Mouse (Mus musculus) gastrocnemius, adult 2 months (tissue): ENCODE results near the gene Sphk2. TPM values are rescaled to one million over a fixed set of nuclear protein-coding genes. Genes with fewer than 3 reads are reported as not detected.

ENCODE experiments used
- DNase-seq: peaks from one replicate; pipeline ENCODE4 v3.0.0; 2022
- H3K27ac ChIP-seq: fragments of 200-600 bp; 2 replicates; pipeline ENCODE4 v1.8.1; 2022; ENCODE audit warnings: mild to moderate bottlenecking
- H3K4me3 ChIP-seq: fragments of 200-600 bp; 2 replicates; pipeline ENCODE4 v1.8.1; 2022; ENCODE audit warnings: mild to moderate bottlenecking, moderate library complexity
- CTCF ChIP-seq: fragments of 200-600 bp; IDR thresholded peaks from 2 replicates; pipeline ENCODE4 v1.8.1; 2022; ENCODE audit warnings: antibody characterized with exemption, mild to moderate bottlenecking, moderate library complexity
- intact Hi-C: fragments of 180-260 bp; cut with DNase I; formaldehyde crosslinking; loops from one replicate; pipeline ENCODE4 v1.15.1; 2025
- total RNA-seq, 2 experiments: library from RNA; stranded (reverse); gene quantifications; 2 replicates each; pipeline ENCODE4 v1.2.3; 2021

Gene Sphk2
- total RNA-seq, 2 experiments from 2014 or later, result 14.4 to 15.8 TPM

DNA sequence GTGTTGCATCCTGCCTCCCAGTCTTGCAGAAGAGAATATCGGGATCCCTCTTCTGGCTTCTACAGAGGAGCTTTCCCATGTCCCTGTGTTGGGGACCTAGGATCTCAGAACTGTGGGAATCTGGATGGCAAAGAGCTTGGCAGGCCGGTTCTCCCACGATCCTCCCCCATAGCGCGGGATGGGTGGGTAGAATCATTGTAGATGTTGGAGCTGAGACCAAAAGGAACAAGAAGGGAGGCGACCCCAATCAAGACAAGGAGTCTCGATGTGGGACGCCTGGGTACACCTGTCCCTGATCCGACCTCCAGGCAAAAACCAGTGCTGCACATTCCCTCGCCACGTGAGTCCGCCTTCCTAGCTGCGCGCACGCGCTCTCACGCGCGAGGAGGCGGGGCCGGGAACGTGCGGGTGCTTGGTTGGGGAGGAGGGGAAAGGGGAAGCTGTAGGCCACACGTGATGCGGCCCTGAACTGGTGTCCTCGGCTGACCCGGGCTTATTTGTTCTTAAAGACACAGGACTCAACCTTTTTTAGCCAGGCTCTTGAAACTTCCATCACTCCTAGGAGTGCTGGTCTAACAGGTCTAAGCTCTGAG is 10.3 kb downstream of the Sphk2 start:
- intact Hi-C loops, result no loop called here
- no peak for TF ChIP-seq CTCF
- DNase-seq, result peak; percentile 99
- peak overlapping the region; percentile 93 for H3K27ac ChIP-seq
- H3K4me3 ChIP-seq, result peak overlapping the region; percentile 79

DNA sequence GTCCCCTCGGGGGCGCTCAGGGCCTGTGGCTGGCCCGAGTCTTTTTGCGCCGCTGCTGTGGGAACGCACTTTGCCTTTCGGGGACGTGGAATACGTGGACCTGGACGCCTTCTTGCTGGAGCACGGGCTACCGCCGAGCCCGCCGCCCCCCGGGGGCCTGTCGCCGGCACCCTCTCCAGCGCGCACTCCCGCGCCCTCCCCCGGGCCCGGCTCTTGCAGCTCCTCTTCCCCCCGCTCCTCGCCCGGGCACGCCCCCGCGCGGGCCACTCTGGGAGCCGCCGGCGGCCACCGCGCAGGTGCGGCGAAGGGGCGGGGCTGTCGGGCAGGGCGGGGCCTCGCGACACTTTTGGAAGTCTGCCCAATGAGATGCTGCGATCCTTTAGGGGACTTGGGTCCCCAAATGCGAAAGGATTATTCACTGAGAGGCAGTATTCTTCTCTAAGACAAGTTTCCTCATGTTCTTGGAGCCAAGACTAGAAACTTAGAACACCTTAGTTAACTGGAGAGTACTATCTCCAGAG is 11.0 kb downstream of the Sphk2 start:
- TF ChIP-seq CTCF, result no peak; the same call in 1 of the 2 replicates
- Histone ChIP-seq H3K27ac (peak overlapping the region; percentile 93), H3K4me3 (peak overlapping the region; percentile 79)
- intact Hi-C loops, result no loop called here
- peak; percentile 95 for DNase-seq

DNA sequence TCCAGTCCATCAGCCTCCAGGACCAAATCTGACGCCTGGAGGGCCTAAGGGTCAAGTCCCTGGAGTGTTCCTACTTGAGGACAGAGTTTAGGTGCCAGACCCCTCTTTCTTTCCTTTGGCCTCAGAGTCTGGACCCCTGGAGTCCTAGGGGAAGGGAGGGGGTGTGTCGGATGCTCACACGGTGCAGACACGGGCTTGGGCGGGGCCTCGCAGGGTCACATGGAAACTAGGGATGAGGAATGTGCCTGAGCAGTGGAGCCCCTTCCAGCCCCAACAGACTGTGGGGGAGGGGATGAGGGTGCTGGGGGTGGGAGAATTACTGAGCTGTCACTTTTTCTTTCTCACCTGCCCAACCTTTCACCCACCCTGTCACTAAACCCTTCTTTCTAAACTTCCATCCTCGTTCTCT is 11.9 kb downstream of the Sphk2 start:
- TF ChIP-seq CTCF, result no peak
- DNase-seq, result peak; percentile 93
- Histone ChIP-seq H3K27ac (peak overlapping the region; percentile 93), H3K4me3 (peak overlapping the region; percentile 79)
- intact Hi-C loops, result no loop called here

- no peak for TF ChIP-seq CTCF
- Histone ChIP-seq H3K27ac (peak overlapping the region; percentile 93), H3K4me3 (peak overlapping the region; percentile 79)
- intact Hi-C loops, result no loop called here
- DNase-seq, result peak; percentile 69
Observed at GRCm38 (mm10) chr7:45705443-45705864, 12.3 kb downstream of the Sphk2 start.

DNA sequence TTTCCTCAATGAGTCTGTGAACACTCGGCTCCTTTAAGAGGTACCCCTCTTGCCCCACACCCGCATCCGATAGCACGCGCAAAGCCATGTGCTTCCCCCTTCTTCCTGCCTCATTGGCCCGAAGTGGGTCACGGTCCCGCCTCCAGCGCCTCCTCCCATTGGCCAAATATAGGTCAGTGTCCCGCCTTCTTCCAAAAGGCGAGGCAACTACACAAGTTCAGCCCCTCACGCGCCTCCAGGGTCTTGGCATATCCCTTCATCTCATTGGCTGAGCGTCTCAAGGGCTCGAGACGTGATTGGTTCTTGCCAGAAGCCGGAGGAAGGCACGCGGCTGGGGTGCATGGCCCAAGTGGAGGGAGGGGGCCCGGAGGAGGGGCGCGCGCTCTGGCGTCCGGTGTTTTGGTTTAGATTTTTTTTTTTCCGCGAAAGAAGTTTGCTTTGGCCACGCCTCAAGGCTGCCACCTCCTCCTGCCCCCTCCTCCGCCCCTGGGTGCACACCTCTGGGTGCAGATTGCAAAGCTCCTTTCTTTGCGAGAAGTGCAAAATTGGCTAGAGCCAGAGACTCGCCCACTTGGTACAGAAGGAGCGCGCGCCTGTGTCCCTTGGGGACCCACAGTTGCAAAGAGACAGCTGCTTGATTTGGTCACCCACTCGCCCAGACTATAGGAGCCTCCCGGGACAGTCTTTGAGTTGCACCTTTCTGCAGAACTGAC is 12.9 kb downstream of the Sphk2 start, which contains the start of gene Dbp:
Dbp (plus strand) TSS at position 359 of the 713 bp plus-strand sequence.
- no peak for TF ChIP-seq CTCF
- peak within 1 kb of the TSS; percentile 93 for H3K27ac ChIP-seq

DNA sequence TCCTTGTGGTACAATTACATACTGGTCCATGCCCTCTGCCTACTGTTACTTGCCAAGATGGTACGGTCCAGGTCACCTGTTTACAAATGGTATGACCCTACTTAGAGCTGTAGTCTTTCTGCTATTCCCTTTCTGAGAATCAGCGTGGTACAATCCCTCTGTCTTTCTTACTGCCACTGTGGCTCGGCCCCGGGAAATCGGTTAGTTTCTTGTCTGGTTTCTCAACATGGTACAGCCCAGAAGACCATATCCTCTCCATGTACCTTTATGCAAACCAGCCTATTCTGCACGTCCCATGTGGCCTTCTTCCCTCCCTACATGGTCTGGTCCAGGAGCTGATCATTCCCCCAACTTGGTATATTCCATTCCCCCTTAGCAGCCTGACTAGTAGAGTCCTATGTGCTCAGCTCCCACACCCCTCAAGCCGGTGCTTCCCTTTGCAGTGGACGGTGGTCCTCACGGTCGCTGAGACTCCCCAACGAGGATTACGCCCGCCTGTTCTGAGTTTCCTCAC is 13.7 kb downstream of the Sphk2 start:
- intact Hi-C loops, result loop anchor here (5.0 kb wide), 1 partner anchor 237 kb away; the partner anchor contains the start of gene Bax
- Histone ChIP-seq H3K27ac (peak overlapping the region; percentile 93), H3K4me3 (peak overlapping the region; percentile 79)
- TF ChIP-seq CTCF, result no peak
- peak; percentile 75 for DNase-seq

More for the DNA sequence above, 12.9 kb downstream of the Sphk2 start, which contains the start of gene Dbp:
- peak within 1 kb of the TSS; percentile 79 for H3K4me3 ChIP-seq
- peak; percentile 99 for DNase-seq
- intact Hi-C loops, result loop anchor here (5.0 kb wide), 1 partner anchor 238 kb away; the partner anchor contains the start of gene Bax

DNA sequence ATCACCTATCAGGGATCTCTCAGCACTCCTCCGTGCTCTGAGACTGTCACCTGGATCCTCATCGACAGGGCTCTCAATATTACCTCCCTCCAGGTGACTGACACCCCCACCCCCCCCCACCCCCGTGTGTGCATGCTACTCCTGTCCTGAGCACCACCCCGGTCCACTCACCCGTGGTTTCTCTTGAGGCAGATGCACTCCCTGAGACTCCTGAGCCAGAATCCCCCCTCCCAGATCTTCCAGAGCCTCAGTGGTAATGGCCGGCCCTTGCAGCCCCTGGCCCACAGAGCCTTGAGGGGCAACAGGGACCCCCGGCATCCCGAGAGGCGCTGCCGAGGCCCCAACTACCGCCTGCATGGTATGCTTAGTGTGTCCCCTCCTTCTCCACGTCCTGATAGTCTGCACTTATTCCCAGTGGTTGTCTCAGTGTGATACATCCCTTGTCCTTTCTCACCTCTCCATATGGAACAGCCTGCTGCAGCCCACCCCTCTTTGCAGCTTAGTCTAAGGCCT is 14.2 kb downstream of the Sphk2 start:
- TF ChIP-seq CTCF, result no peak
- Histone ChIP-seq H3K27ac (peak overlapping the region; percentile 93), H3K4me3 (peak overlapping the region; percentile 79)
- DNase-seq, result peak; percentile 47
- intact Hi-C loops, result loop anchor here (5.0 kb wide), 1 partner anchor 236 kb away; the partner anchor contains the start of gene Bax

DNA sequence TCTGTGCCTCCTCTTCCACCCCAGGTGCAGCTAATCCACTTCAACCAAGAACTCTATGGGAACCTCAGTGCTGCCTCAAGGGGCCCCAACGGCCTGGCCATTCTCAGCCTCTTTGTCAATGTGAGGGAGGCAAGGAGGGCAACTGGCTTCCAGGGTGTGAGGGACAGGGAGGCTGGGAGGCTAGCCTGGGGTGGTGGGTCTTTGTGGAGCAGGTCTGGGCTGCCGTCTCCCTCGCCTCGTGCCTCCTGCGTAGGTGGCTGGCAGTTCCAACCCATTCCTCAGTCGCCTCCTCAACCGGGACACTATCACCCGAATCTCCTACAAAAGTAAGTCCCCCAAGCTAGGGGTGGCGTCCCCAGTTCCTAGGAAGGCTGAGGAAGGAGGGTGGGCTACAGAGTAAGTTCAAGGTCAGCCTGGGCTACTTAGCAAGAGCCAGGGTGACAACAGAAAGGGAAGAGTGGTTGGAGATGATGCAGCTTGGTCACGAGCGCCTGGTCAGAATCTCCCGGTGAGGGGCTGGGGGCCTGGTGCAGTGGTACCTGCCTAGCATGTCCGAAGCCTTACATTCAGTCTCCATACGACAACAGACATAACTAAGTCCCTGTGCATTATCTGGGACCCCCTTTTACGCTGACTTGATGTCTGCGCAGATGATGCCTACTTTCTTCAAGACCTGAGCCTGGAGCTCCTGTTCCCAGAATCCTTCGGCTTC is 14.8 kb downstream of the Sphk2 start:
- H3K27ac ChIP-seq, result peak overlapping the region; percentile 93
- H3K4me3 ChIP-seq, result no peak overlapping the region
- intact Hi-C loops, result loop anchor here (5.0 kb wide), 1 partner anchor 236 kb away; the partner anchor contains the start of gene Bax
- DNase-seq, result peak; percentile 30
- no peak for TF ChIP-seq CTCF

DNA sequence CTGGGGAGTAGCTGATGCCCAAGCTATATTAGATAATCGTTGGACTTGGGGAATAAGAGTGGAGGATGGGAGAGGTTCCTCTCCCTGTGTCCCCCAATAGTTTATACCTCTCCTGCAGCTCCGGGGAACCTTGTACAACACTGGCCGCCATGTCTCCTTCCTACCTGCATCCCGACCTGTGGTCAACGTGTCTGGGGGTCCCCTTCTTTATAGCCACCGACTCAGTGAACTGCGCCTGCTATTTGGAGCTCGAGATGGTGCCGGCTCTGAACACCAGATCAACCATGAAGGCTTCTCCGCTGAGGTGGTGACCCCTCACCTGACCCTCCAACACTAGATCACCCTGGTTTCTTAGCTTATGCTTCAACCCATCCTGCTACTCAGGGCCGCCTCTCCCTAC is 15.5 kb downstream of the Sphk2 start:
- DNase-seq, result no peak
- no peak for TF ChIP-seq CTCF
- intact Hi-C loops, result loop anchor here (5.0 kb wide), 1 partner anchor 235 kb away; the partner anchor contains the start of gene Bax
- Histone ChIP-seq H3K4me3 (no peak overlapping the region), H3K27ac (no peak overlapping the region; the same call in 1 of the 2 replicates)

DNA sequence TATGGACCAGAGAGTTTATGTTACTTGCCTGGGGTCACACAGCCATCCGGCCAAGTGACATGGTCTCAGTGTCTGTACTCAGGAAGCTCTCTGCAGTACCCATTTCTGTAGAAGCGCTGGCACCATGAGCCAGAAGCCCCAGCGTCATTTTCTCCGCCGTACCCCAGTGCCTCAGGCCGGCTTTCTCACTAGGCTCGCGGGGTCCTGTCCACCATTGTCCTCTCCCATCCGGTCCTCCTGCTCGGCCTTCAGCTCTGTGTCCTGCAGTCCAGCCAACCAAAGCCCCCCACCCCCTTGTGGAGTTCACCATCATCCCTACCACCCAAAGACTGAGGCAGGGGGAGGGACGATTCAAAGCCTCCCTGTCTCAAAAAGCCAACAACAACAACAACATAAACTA is 16.2 kb downstream of the Sphk2 start:
- DNase-seq, result no peak
- H3K4me3 ChIP-seq, result peak overlapping the region; percentile 67
- no peak for TF ChIP-seq CTCF
- intact Hi-C loops, result loop anchor here (5.0 kb wide), 1 partner anchor 234 kb away; the partner anchor contains the start of gene Bax
- peak overlapping the region; percentile 87 for H3K27ac ChIP-seq

DNA sequence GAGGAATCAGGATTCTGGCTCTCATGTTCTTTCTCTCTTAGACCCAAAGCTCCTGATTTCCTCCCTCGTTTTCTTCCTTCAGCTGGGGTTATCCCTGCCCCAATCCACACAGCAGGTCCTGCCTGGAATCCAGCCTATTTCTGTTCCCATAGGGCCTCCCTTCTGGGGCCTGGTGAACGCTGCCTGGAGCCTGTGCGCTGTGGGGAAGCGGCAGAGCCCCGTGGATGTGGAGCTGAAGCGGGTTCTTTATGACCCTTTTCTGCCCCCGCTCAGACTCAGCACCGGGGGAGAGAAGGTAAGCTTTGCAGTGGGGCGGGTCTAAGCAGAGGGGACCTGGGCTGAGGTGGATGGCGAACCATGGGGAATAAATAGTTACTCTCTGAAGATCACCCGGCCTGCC is 16.7 kb downstream of the Sphk2 start:
- no peak for TF ChIP-seq CTCF
- intact Hi-C loops, result loop anchor here (5.0 kb wide), 1 partner anchor 234 kb away; the partner anchor contains the start of gene Bax
- peak overlapping the region; percentile 67 for H3K4me3 ChIP-seq
- peak overlapping the region; percentile 87 for H3K27ac ChIP-seq
- peak; percentile 57 for DNase-seq
